Mouse (Mus musculus): ENCODE results near the gene Lcp2. TPM values are rescaled to one million over a fixed set of nuclear protein-coding genes. Genes with fewer than 3 reads are reported as not detected.

Gene Lcp2
- polyA plus RNA-seq, 1 experiment = 0.26 TPM

DNA sequence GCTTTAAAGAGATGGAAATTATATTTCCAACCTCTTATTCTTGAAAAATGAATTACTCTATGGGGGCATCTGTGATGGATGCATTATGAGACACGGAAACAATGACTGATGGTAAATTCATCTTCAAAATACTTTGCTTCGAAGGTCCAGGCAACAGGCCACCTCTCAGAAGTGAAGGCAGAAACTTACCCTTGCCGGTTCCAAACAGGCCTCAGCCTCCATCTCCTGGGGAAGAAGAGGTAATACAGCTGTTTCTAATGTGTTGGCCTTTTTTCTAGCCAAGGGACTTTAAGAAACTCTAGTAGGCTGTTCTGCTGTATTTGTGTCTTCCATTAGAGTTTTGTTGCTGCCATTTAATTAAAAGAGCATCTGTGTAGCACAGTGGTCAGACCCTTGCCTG lies 40.3 kb downstream of the Lcp2 start:
- Histone ChIP-seq H3K27me3 (ENCODE audit: control insufficient read depth, insufficient read depth, low read length) (no peaks in the 10 kb centered on the region), H3K27ac (ENCODE audit: control insufficient read depth, insufficient read depth, low read depth, low read length) (no peak overlapping the region), H3K4me3 (ENCODE audit: control insufficient read depth, low read depth, low read length) (no peak overlapping the region), H3K4me1 (ENCODE audit: control insufficient read depth, insufficient read depth, low read length) (no peaks in the 10 kb centered on the region), H3K36me3 (ENCODE audit: control insufficient read depth, insufficient read depth, low read length) (no peaks in the 10 kb centered on the region; the same call in 1 of the 2 replicates)
- TF ChIP-seq CTCF (IDR thresholded peaks at IDR 0.05; ENCODE audit: control insufficient read depth, insufficient read depth, insufficient replicate concordance, low read depth, low read length) (no peak), POLR2A (IDR thresholded peaks at IDR 0.05; ENCODE audit: control insufficient read depth, low read depth, low read length) (no peak)

DNA sequence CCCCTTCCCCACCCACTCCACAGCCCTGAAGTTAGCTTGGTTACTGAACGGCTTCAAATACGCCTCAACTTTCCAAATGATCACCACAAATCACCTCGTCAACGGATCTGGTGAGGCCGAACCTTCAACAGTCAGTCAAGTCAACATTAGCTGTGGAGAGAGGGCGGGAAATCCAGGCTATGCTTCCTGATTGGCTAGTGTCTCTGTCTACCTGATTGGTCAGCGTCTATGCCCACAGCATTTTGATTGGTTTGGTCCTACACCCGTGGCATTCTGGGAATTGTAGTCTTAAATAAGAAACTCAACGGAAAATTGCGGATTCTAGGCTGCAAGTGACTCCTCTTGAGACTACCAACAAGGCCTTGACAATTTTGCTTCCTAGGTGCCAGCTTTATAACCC lies 51.7 kb downstream of the Lcp2 start, which contains the start of gene 4930469K13Rik:
TSS of gene 4930469K13Rik (minus strand) at position 133 of the 400 bp plus-strand sequence.
- peaks cover 4% of the 10 kb centered on the region; the same call in 1 of the 2 replicates for H3K4me1 ChIP-seq (ENCODE audit: control insufficient read depth, insufficient read depth, low read length)
- H3K4me3 ChIP-seq (ENCODE audit: control insufficient read depth, low read depth, low read length) = peak within 1 kb of the TSS; percentile 97
- H3K36me3 ChIP-seq (ENCODE audit: control insufficient read depth, insufficient read depth, low read length) = peaks cover 1% of the 10 kb centered on the region; the same call in 1 of the 2 replicates
- peak within 1 kb of the TSS; percentile 99 for H3K27ac ChIP-seq (ENCODE audit: control insufficient read depth, insufficient read depth, low read depth, low read length)
- H3K27me3 ChIP-seq (ENCODE audit: control insufficient read depth, insufficient read depth, low read length) = no peaks in the 10 kb centered on the region
- TF ChIP-seq CTCF (IDR thresholded peaks at IDR 0.05; ENCODE audit: control insufficient read depth, insufficient read depth, insufficient replicate concordance, low read depth, low read length) (no peak), POLR2A (IDR thresholded peaks at IDR 0.05; ENCODE audit: control insufficient read depth, low read depth, low read length) (peak; percentile 66; the same call in 1 of the 2 replicates)

DNA sequence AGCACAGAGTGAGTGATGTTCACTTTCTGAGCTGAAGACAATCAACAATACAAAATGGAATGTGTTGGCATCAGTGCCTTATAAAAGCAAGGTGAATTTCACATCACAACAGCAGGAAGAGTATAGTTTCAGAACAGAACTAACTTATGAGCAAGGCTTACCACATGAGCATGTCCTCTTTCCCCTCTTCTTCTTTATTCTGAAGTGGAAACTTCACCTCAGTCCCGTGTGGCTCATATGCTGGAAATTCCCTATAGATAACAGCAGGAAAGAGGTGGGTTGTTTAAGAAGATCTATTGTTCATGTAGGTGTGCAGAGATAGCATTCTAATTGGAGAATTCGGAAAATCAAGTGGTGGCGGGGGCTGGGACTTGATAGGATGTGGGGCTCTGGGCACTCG lies 55.1 kb downstream of the Lcp2 start:
- no peaks in the 10 kb centered on the region for H3K27me3 ChIP-seq (ENCODE audit: control insufficient read depth, insufficient read depth, low read length)
- peaks cover 4% of the 10 kb centered on the region; the same call in 1 of the 2 replicates for H3K4me1 ChIP-seq (ENCODE audit: control insufficient read depth, insufficient read depth, low read length)
- H3K4me3 ChIP-seq (ENCODE audit: control insufficient read depth, low read depth, low read length) = no peak overlapping the region
- no peak overlapping the region for H3K27ac ChIP-seq (ENCODE audit: control insufficient read depth, insufficient read depth, low read depth, low read length)
- H3K36me3 ChIP-seq (ENCODE audit: control insufficient read depth, insufficient read depth, low read length) = no peaks in the 10 kb centered on the region
- no peak for TF ChIP-seq POLR2A (IDR thresholded peaks at IDR 0.05; ENCODE audit: control insufficient read depth, low read depth, low read length)
- TF ChIP-seq CTCF (IDR thresholded peaks at IDR 0.05; ENCODE audit: control insufficient read depth, insufficient read depth, insufficient replicate concordance, low read depth, low read length) = no peak

DNA sequence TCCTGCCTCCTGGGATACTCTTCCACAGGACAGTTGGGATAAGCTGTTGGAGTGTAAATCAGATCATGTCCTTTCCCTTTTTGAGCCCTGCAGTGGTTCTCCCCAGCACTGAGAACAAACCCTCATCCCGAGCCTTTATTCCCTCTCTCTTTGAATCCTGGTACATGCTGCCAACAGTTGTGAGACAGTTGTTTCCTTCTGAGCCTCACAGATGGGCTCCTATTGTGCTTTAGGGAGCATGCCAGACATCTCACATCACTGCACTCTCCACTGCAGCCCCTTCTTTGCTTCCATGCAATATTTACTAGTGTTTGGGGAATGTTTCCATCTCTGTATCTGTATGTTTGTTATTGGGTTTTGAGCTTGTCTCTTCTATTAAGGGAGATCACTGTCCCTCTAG lies 58.2 kb downstream of the Lcp2 start:
- Histone ChIP-seq H3K27me3 (ENCODE audit: control insufficient read depth, insufficient read depth, low read length) (no peaks in the 10 kb centered on the region), H3K4me1 (ENCODE audit: control insufficient read depth, insufficient read depth, low read length) (no peaks in the 10 kb centered on the region), H3K36me3 (ENCODE audit: control insufficient read depth, insufficient read depth, low read length) (no peaks in the 10 kb centered on the region), H3K4me3 (ENCODE audit: control insufficient read depth, low read depth, low read length) (no peak overlapping the region), H3K27ac (ENCODE audit: control insufficient read depth, insufficient read depth, low read depth, low read length) (no peak overlapping the region)
- TF ChIP-seq POLR2A (IDR thresholded peaks at IDR 0.05; ENCODE audit: control insufficient read depth, low read depth, low read length) (no peak), CTCF (IDR thresholded peaks at IDR 0.05; ENCODE audit: control insufficient read depth, insufficient read depth, insufficient replicate concordance, low read depth, low read length) (no peak)

DNA sequence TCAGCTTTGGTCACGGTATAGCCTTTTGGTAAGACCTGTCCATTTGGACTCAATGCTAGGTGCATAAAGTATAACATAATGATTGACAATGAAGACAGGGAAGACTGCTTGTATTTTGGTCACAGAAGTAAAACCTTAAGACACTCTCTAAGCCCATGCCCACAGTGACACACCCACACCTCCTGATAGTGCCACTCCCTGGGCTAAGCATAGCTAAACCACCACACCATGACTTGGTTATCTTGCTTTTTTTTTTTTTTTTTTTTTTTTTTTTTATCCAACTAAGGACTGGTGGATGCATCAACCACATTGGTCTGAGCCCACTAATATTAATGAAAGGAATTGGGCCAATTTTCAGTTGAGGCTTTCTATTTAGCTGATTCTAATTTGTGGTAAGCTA lies 62.5 kb downstream of the Lcp2 start:
- Histone ChIP-seq H3K27ac (ENCODE audit: control insufficient read depth, insufficient read depth, low read depth, low read length) (no peak overlapping the region), H3K4me1 (ENCODE audit: control insufficient read depth, insufficient read depth, low read length) (no peaks in the 10 kb centered on the region), H3K27me3 (ENCODE audit: control insufficient read depth, insufficient read depth, low read length) (no peaks in the 10 kb centered on the region), H3K4me3 (ENCODE audit: control insufficient read depth, low read depth, low read length) (no peak overlapping the region), H3K36me3 (ENCODE audit: control insufficient read depth, insufficient read depth, low read length) (no peaks in the 10 kb centered on the region)
- TF ChIP-seq POLR2A (IDR thresholded peaks at IDR 0.05; ENCODE audit: control insufficient read depth, low read depth, low read length) (no peak), CTCF (IDR thresholded peaks at IDR 0.05; ENCODE audit: control insufficient read depth, insufficient read depth, insufficient replicate concordance, low read depth, low read length) (no peak)

DNA sequence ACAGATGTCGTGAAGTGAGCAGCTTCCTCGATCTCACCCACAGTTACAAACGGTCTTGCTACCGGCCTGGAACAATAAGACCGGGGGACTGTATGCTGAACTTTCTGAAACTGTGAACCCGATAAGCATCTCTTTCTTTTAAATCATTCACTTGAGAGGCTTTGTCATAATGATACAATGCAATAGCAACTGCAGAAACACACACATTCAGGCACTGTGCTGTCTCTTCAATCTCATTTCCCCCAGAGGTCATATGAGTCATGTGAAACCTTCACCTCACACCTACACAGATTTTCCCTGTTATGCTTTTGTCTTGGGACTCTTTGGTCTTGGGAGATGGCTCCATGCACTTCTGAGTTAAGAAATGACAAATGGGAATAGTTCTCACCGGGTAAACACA lies 65.2 kb downstream of the Lcp2 start:
- Histone ChIP-seq H3K27ac (ENCODE audit: control insufficient read depth, insufficient read depth, low read depth, low read length) (no peak overlapping the region), H3K4me1 (ENCODE audit: control insufficient read depth, insufficient read depth, low read length) (no peaks in the 10 kb centered on the region), H3K27me3 (ENCODE audit: control insufficient read depth, insufficient read depth, low read length) (no peaks in the 10 kb centered on the region), H3K4me3 (ENCODE audit: control insufficient read depth, low read depth, low read length) (no peak overlapping the region), H3K36me3 (ENCODE audit: control insufficient read depth, insufficient read depth, low read length) (no peaks in the 10 kb centered on the region)
- TF ChIP-seq CTCF (IDR thresholded peaks at IDR 0.05; ENCODE audit: control insufficient read depth, insufficient read depth, insufficient replicate concordance, low read depth, low read length) = no peak
- no peak for TF ChIP-seq POLR2A (IDR thresholded peaks at IDR 0.05; ENCODE audit: control insufficient read depth, low read depth, low read length)

DNA sequence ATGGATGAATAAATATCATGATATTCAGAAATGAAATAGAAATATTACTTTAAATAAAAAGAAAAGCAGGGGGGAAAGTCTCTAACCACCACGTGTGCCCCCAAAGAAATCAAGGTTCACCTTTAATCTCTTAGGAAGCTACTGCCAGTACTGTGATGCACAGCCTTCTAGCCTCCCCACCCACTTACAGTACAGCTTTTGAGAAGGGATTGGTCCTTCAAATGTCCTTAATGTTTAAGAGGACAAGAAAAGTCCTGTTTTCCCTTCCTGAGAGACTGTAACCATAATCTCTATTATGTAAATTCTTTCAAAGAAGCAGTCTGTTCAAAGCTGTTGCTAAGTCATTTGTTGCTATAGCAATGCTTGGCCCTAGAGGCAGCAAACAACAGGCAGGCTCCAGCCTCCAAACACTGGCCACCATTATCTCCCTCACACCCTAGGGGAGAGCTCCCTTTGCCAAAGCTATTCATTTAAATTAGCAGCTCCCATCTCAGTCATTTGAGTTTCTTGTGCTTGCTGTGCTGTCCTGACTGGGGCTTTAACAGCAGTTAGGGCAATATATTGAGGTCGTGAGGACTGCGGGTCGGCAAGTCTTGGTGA lies 66.2 kb downstream of the Lcp2 start:
- Histone ChIP-seq H3K4me1 (ENCODE audit: control insufficient read depth, insufficient read depth, low read length) (no peaks in the 10 kb centered on the region), H3K36me3 (ENCODE audit: control insufficient read depth, insufficient read depth, low read length) (no peaks in the 10 kb centered on the region), H3K27me3 (ENCODE audit: control insufficient read depth, insufficient read depth, low read length) (no peaks in the 10 kb centered on the region), H3K4me3 (ENCODE audit: control insufficient read depth, low read depth, low read length) (no peak overlapping the region), H3K27ac (ENCODE audit: control insufficient read depth, insufficient read depth, low read depth, low read length) (no peak overlapping the region)
- no peak for TF ChIP-seq CTCF (IDR thresholded peaks at IDR 0.05; ENCODE audit: control insufficient read depth, insufficient read depth, insufficient replicate concordance, low read depth, low read length)
- TF ChIP-seq POLR2A (IDR thresholded peaks at IDR 0.05; ENCODE audit: control insufficient read depth, low read depth, low read length) = no peak

Measured in testis, adult 2 months (tissue).